Comparison of ENCODE assay signal across 8 mouse cellular contexts in genomic region chr9:102840792-102841778, GRCm38 (mm10). TPM values are rescaled to one million over a fixed set of nuclear protein-coding genes. Genes with fewer than 3 reads are reported as not detected.
DNase-seq lines count a peak whose midpoint lies in the region; ATAC-seq and TF ChIP-seq lines count a peak whose summit lies in the region.

No protein-coding gene starts in this region.

- H3K9ac ChIP-seq in embryonic facial prominence, embryonic 12.5 days, result no peak overlapping the region
- no peak overlapping the region for H3K9ac ChIP-seq in limb, embryonic 15.5 days
- H3K9ac ChIP-seq in neural tube, embryonic 14.5 days (replicated peaks; ENCODE audit: low read depth, low read length), result no peak overlapping the region

- ATAC-seq in embryonic facial prominence, embryonic 12.5 days (ENCODE audit: insufficient number of reproducible peaks, insufficient read depth, low FRiP score, low TSS enrichment), result peak; percentile 53; the same call in 1 of the 2 replicates
- ATAC-seq in limb, embryonic 15.5 days (ENCODE audit: insufficient number of reproducible peaks, low FRiP score, low TSS enrichment, low read depth), result no peak
- ATAC-seq in neural tube, embryonic 14.5 days (ENCODE audit: low read depth), result no peak

- H3K9me3 ChIP-seq in embryonic facial prominence, embryonic 12.5 days, result no peaks in the 10 kb centered on the region
- H3K9me3 ChIP-seq in limb, embryonic 15.5 days, result no peaks in the 10 kb centered on the region
- no peaks in the 10 kb centered on the region for H3K9me3 ChIP-seq in neural tube, embryonic 14.5 days (ENCODE audit: control insufficient read depth, low read length)

- WGBS in embryonic facial prominence, embryonic 12.5 days, result 20% methylated on average over 16 of the region's 16 CpGs
- 18% methylated on average over 16 of the region's 16 CpGs for WGBS in limb, embryonic 15.5 days
- 31% methylated on average over 16 of the region's 16 CpGs for WGBS in neural tube, embryonic 14.5 days

- peak overlapping the region; percentile 72 for H3K27ac ChIP-seq in layer of hippocampus, adult 2 months
- peak overlapping the region; percentile 2 for H3K27ac ChIP-seq in embryonic facial prominence, embryonic 12.5 days
- peak overlapping the region; percentile 63 for H3K27ac ChIP-seq in limb, embryonic 15.5 days
- peak overlapping the region; percentile 16; the same call in 1 of the 2 replicates for H3K27ac ChIP-seq in neural tube, embryonic 14.5 days (ENCODE audit: low read depth, low read length)

- peaks cover 76% of the 10 kb centered on the region for H3K4me1 ChIP-seq in embryonic facial prominence, embryonic 12.5 days
- peaks cover 73% of the 10 kb centered on the region for H3K4me1 ChIP-seq in limb, embryonic 15.5 days
- H3K4me1 ChIP-seq in neural tube, embryonic 14.5 days (ENCODE audit: control insufficient read depth, insufficient read depth, low read length), result peaks cover 36% of the 10 kb centered on the region

- no peaks in the 10 kb centered on the region for H3K27me3 ChIP-seq in embryonic facial prominence, embryonic 12.5 days
- H3K27me3 ChIP-seq in limb, embryonic 15.5 days, result no peaks in the 10 kb centered on the region
- no peaks in the 10 kb centered on the region for H3K27me3 ChIP-seq in neural tube, embryonic 14.5 days (ENCODE audit: control insufficient read depth, insufficient read depth, low read length)

- peak in 1 of 2 experiments; percentile 6 for DNase-seq in layer of hippocampus, adult 2 months (ENCODE audit: low spot score in 2 of 2)
- DNase-seq in layer of hippocampus, adult 9-10 months (ENCODE audit: low spot score), result no peak
- DNase-seq in heart, postnatal 4 days, result peak; percentile 60
- no peak for DNase-seq in right cerebral cortex, postnatal 36 days (ENCODE audit: low spot score in 2 of 2)
- no peak for DNase-seq in c-Kit-positive CD71-positive TER-119-positive erythroid progenitor cells, embryonic 14.5 days (ENCODE audit: low spot score)

- no peak for TF ChIP-seq CTCF in layer of hippocampus, adult 2 months (conservative IDR thresholded peaks at IDR 0.05)

- H3K36me3 ChIP-seq in embryonic facial prominence, embryonic 12.5 days, result no peaks in the 10 kb centered on the region
- H3K36me3 ChIP-seq in limb, embryonic 15.5 days, result no peaks in the 10 kb centered on the region
- no peaks in the 10 kb centered on the region for H3K36me3 ChIP-seq in neural tube, embryonic 14.5 days (ENCODE audit: control insufficient read depth, insufficient read depth, low read length)

- peak overlapping the region; percentile 22 for H3K4me2 ChIP-seq in embryonic facial prominence, embryonic 12.5 days (replicated peaks)
- H3K4me2 ChIP-seq in limb, embryonic 15.5 days, result peak overlapping the region; percentile 24
- H3K4me2 ChIP-seq in neural tube, embryonic 14.5 days (ENCODE audit: low read depth, low read length), result no peak overlapping the region

- H3K4me3 ChIP-seq in layer of hippocampus, adult 2 months, result no peak overlapping the region
- no peak overlapping the region for H3K4me3 ChIP-seq in embryonic facial prominence, embryonic 12.5 days
- no peak overlapping the region for H3K4me3 ChIP-seq in limb, embryonic 15.5 days
- H3K4me3 ChIP-seq in neural tube, embryonic 14.5 days (ENCODE audit: low read depth, low read length), result no peak overlapping the region

RNA-seq across cellular contexts. Expression of gene Ryk, which starts 6.4 kb away (rescaled TPM):
- 10 to 100 TPM; 44.5 to 46.3 TPM for total RNA-seq in layer of hippocampus, adult 2 months (2021)
- 22.8 and 24.8 TPM in 2 replicates for polyA plus RNA-seq in embryonic facial prominence, embryonic 12.5 days (2016; fragmentation: Nextera tagmentation; extraction: Ambion mirVana)
- total RNA-seq in heart, postnatal 4 days (2021), result 10 to 100 TPM; 55.2 to 57.8 TPM
- polyA plus RNA-seq in limb, embryonic 15.5 days (2015; fragmentation: Nextera tagmentation; extraction: Ambion mirVana), result 24.8 and 26.1 TPM in 2 replicates
- polyA plus RNA-seq in neural tube, embryonic 14.5 days (2014; fragmentation: Nextera tagmentation; extraction: Ambion mirVana), result 13.3 and 17.7 TPM in 2 replicates

Comparison
In these comparisons a context has a peak if more than half of its experiments do, and no peak if none do; other contexts are left out.
1. H3K27ac ChIP-seq: peak in every context shown above with its lines; median percentile 72 in layer of hippocampus, adult 2 months; 63 in limb, embryonic 15.5 days; 16 in neural tube, embryonic 14.5 days; 2 in embryonic facial prominence, embryonic 12.5 days.